ENCODE assay signal across 15 mouse cellular contexts in the genomic region with DNA sequence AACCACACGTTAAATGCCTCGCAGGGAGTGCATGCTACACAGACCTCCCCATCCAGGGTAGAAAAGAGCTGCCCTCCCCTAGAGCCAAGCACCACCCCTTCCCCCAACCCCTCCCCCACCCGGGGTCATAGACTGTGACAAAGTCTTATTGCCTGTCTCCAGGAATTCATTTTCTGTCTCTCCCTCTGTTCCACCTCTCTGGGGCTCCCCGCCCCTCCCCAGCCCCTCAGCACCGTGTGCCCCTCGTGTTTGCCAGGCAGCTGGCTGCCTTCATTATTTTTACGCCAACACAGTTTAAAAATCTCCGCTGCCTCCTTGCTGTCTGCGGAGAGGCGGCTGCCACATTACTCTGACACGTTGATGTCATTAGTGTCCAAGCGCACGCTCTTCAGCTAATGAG. TPM values are rescaled to one million over a fixed set of nuclear protein-coding genes. Genes with fewer than 3 reads are reported as not detected.
DNase-seq lines count a peak whose midpoint lies in the region; ATAC-seq and TF ChIP-seq lines count a peak whose summit lies in the region.
"Had no signal": no experiment of that assay in that cellular context is flagged by ENCODE, and none has a peak within 500 bp of the region (broad histone marks: within the 10 kb centered on the region; RNA-seq: fewer than 3 reads in every experiment).

No protein-coding gene starts in this region.

- TF ChIP-seq EP300 in heart, adult 2 months (IDR thresholded peaks at IDR 0.05; ENCODE audit: insufficient read depth, low read depth, low read length): no peak

- H3K4me2 ChIP-seq in hindbrain, embryonic 13.5 days: peak overlapping the region; percentile 37
- peak overlapping the region; percentile 8 for H3K4me2 ChIP-seq in midbrain, embryonic 16.5 days (ENCODE audit: low read length)

- H3K4me3 ChIP-seq in heart, embryonic 10.5 days: peak overlapping the region; percentile 39
- no peak overlapping the region for H3K4me3 ChIP-seq in heart, adult 2 months
- peak overlapping the region; percentile 27 for H3K4me3 ChIP-seq in embryonic facial prominence, embryonic 10.5 days
- H3K4me3 ChIP-seq in hindbrain, embryonic 13.5 days: no peak overlapping the region
- H3K4me3 ChIP-seq in midbrain, embryonic 16.5 days (ENCODE audit: low read depth, low read length): no peak overlapping the region

- peak; percentile 56 for DNase-seq in heart, embryonic 10.5 days (ENCODE audit: low spot score)
- no peak for DNase-seq in heart, adult 2 months
- DNase-seq in embryonic facial prominence, embryonic 10.5 days (ENCODE audit: low spot score): peak; percentile 43
- no peak for DNase-seq in cerebellum, postnatal 25 days
- no peak for DNase-seq in urinary bladder, postnatal 10 days (ENCODE audit: low spot score)
- DNase-seq in natural killer cell, adult 2 months (ENCODE audit: low spot score in 2 of 2): no peak
- DNase-seq: adrenal gland, postnatal 10 days; cerebellum, postnatal 14 days; left cerebral cortex, postnatal 4 days; lung, postnatal 36 days; thymus, postnatal 25 days had no signal

- H3K4me1 ChIP-seq in heart, embryonic 10.5 days: 0 out of 2 replicates have a peak, but pooled peaks cover 7% of the 10 kb centered on the region
- no peaks in the 10 kb centered on the region for H3K4me1 ChIP-seq in heart, adult 2 months (ENCODE audit: control insufficient read depth, insufficient read depth, low read length)
- H3K4me1 ChIP-seq in embryonic facial prominence, embryonic 10.5 days: peaks cover 23% of the 10 kb centered on the region
- peaks cover 40% of the 10 kb centered on the region for H3K4me1 ChIP-seq in hindbrain, embryonic 13.5 days (replicated peaks)
- peaks cover 9% of the 10 kb centered on the region; the same call in 1 of the 2 replicates for H3K4me1 ChIP-seq in midbrain, embryonic 16.5 days (ENCODE audit: control insufficient read depth, insufficient read depth, low read length)

- TF ChIP-seq CTCF in heart, adult 2 months (IDR thresholded peaks at IDR 0.05): no peak

- no peak for TF ChIP-seq POLR2A in heart, adult 2 months (IDR thresholded peaks at IDR 0.05; ENCODE audit: insufficient read depth, low read depth, low read length)

- peak; percentile 43 for ATAC-seq in hindbrain, embryonic 13.5 days (ENCODE audit: low FRiP score)
- ATAC-seq in midbrain, embryonic 16.5 days: peak; percentile 37; the same call in 1 of the 2 replicates

- H3K27me3 ChIP-seq in heart, embryonic 10.5 days (ENCODE audit: insufficient read depth, poor library complexity, severe bottlenecking): peaks cover 73% of the 10 kb centered on the region
- H3K27me3 ChIP-seq in heart, adult 2 months (ENCODE audit: control insufficient read depth, insufficient read depth, low read length): no peaks in the 10 kb centered on the region; the same call in 1 of the 2 replicates
- H3K27me3 ChIP-seq in embryonic facial prominence, embryonic 10.5 days (replicated peaks; ENCODE audit: low read depth, poor library complexity, severe bottlenecking): peaks cover 85% of the 10 kb centered on the region
- peaks cover 42% of the 10 kb centered on the region for H3K27me3 ChIP-seq in hindbrain, embryonic 13.5 days
- H3K27me3 ChIP-seq in midbrain, embryonic 16.5 days (ENCODE audit: control insufficient read depth, insufficient read depth, low read depth, low read length): peaks cover 16% of the 10 kb centered on the region

- no peaks in the 10 kb centered on the region for H3K9me3 ChIP-seq in heart, embryonic 10.5 days
- H3K9me3 ChIP-seq in embryonic facial prominence, embryonic 10.5 days: no peaks in the 10 kb centered on the region
- no peaks in the 10 kb centered on the region for H3K9me3 ChIP-seq in hindbrain, embryonic 13.5 days
- H3K9me3 ChIP-seq in midbrain, embryonic 16.5 days (replicated peaks; ENCODE audit: control insufficient read depth, low read length, poor library complexity, severe bottlenecking): no peaks in the 10 kb centered on the region

- no peaks in the 10 kb centered on the region for H3K79me2 ChIP-seq in heart, adult 2 months (replicated peaks; ENCODE audit: control insufficient read depth, insufficient read depth, low read length)

- H3K27ac ChIP-seq in heart, embryonic 10.5 days: peak overlapping the region; percentile 64
- no peak overlapping the region for H3K27ac ChIP-seq in heart, adult 2 months
- no peak overlapping the region for H3K27ac ChIP-seq in embryonic facial prominence, embryonic 10.5 days (replicated peaks)
- peak overlapping the region; percentile 84 for H3K27ac ChIP-seq in hindbrain, embryonic 13.5 days
- no peak overlapping the region for H3K27ac ChIP-seq in midbrain, embryonic 16.5 days (ENCODE audit: low read length)

- intact Hi-C loops in heart, adult 2 months (cut with DNase I): no loop called here

- no peak overlapping the region for H3K9ac ChIP-seq in heart, adult 2 months (ENCODE audit: low read depth, low read length)
- 0 out of 2 replicates have a peak overlapping the region, but pooled peaks have one; percentile 25 for H3K9ac ChIP-seq in hindbrain, embryonic 13.5 days
- H3K9ac ChIP-seq in midbrain, embryonic 16.5 days (ENCODE audit: low read depth, low read length): no peak overlapping the region

- H3K36me3 ChIP-seq in heart, embryonic 10.5 days: no peaks in the 10 kb centered on the region
- no peaks in the 10 kb centered on the region for H3K36me3 ChIP-seq in heart, adult 2 months (ENCODE audit: control insufficient read depth, insufficient read depth, low read length)
- H3K36me3 ChIP-seq in embryonic facial prominence, embryonic 10.5 days (replicated peaks): no peaks in the 10 kb centered on the region
- no peaks in the 10 kb centered on the region for H3K36me3 ChIP-seq in hindbrain, embryonic 13.5 days
- no peaks in the 10 kb centered on the region for H3K36me3 ChIP-seq in midbrain, embryonic 16.5 days (ENCODE audit: control insufficient read depth, insufficient read depth, low read length)

- 18% methylated on average over 13 of the region's 13 CpGs for WGBS in heart, embryonic 10.5 days
- WGBS in heart, adult 2 months: 47% methylated on average over 13 of the region's 13 CpGs
- WGBS in embryonic facial prominence, embryonic 10.5 days: 9% methylated on average over 13 of the region's 13 CpGs
- WGBS in hindbrain, embryonic 13.5 days: 5% methylated on average over 13 of the region's 13 CpGs
- 5% methylated on average over 13 of the region's 13 CpGs for WGBS in midbrain, embryonic 16.5 days

RNA-seq across cellular contexts. Expression of a gene that starts 31.1 kb away (rescaled TPM):
- 0.94 and 1.9 TPM in 2 replicates for polyA plus RNA-seq in heart, embryonic 10.5 days (2016; fragmentation: Nextera tagmentation; extraction: Ambion mirVana)
- under 1 TPM; 0.18 to 0.21 TPM for total RNA-seq in heart, adult 2 months (2021)
- 0.12 and 0.14 TPM in 2 replicates for polyA plus RNA-seq in heart, adult 2 months (2012; rRNA removed)
- polyA plus RNA-seq in embryonic facial prominence, embryonic 10.5 days (2016; fragmentation: Nextera tagmentation; extraction: Ambion mirVana): 8.7 and 11.1 TPM in 2 replicates
- polyA plus RNA-seq in hindbrain, embryonic 13.5 days (2015; fragmentation: Nextera tagmentation; extraction: Ambion mirVana): 54.7 TPM in 2 replicates
- 29.7 and 62.2 TPM in 2 replicates for polyA plus RNA-seq in midbrain, embryonic 16.5 days (2015; fragmentation: Nextera tagmentation; extraction: Ambion mirVana)
- total RNA-seq: adrenal gland, postnatal 10 days had no signal
- polyA plus RNA-seq: heart, postnatal 0 days had no signal

RNA-seq across cellular contexts. Expression of a gene that starts 52.4 kb away (rescaled TPM):
- 0.63 and 0.93 TPM in 2 replicates for polyA plus RNA-seq in heart, embryonic 10.5 days (2016; fragmentation: Nextera tagmentation; extraction: Ambion mirVana)
- 10 to 100 TPM; 20.7 to 22.9 TPM for total RNA-seq in heart, adult 2 months (2021)
- 35.3 and 38.2 TPM in 2 replicates for polyA plus RNA-seq in heart, adult 2 months (2012; rRNA removed)
- 0.05 TPM in 1 of 2 replicates, not detected in the other for polyA plus RNA-seq in embryonic facial prominence, embryonic 10.5 days (2016; fragmentation: Nextera tagmentation; extraction: Ambion mirVana)
- polyA plus RNA-seq in hindbrain, embryonic 13.5 days (2015; fragmentation: Nextera tagmentation; extraction: Ambion mirVana): 0.60 and 0.79 TPM in 2 replicates
- 0.39 and 0.52 TPM in 2 replicates for polyA plus RNA-seq in midbrain, embryonic 16.5 days (2015; fragmentation: Nextera tagmentation; extraction: Ambion mirVana)
- polyA plus RNA-seq: large intestine, adult 2 months had no signal

Comparison
In these comparisons a context has a peak if more than half of its experiments do, and no peak if none do; other contexts are left out.
1. DNase-seq: peak in heart, embryonic 10.5 days (single experiment) and embryonic facial prominence, embryonic 10.5 days (single experiment); none in heart, adult 2 months (0 of 2), cerebellum, postnatal 25 days (0 of 2), urinary bladder, postnatal 10 days (single experiment) and natural killer cell, adult 2 months (0 of 2).
2. H3K27ac ChIP-seq: peak in heart, embryonic 10.5 days (single experiment) and hindbrain, embryonic 13.5 days (single experiment); none in heart, adult 2 months (single experiment), embryonic facial prominence, embryonic 10.5 days (single experiment) and midbrain, embryonic 16.5 days (single experiment).
3. H3K4me3 ChIP-seq: peak in heart, embryonic 10.5 days (single experiment) and embryonic facial prominence, embryonic 10.5 days (single experiment); none in heart, adult 2 months (single experiment), hindbrain, embryonic 13.5 days (single experiment) and midbrain, embryonic 16.5 days (single experiment).
4. RNA of a gene that starts 52.4 kb away (polyA plus RNA-seq): 35.3 to 38.2 TPM in heart, adult 2 months; 0.63 to 0.93 TPM in heart, embryonic 10.5 days, 0.60 to 0.79 TPM in hindbrain, embryonic 13.5 days, 0.39 to 0.52 TPM in midbrain, embryonic 16.5 days and 0.05 TPM in embryonic facial prominence, embryonic 10.5 days; every median in the first group is over 10 times any median in the second.